Mouse (Mus musculus) olfactory bulb, adult 2 months (tissue): ENCODE results near the gene B020031M17Rik. TPM values are rescaled to one million over a fixed set of nuclear protein-coding genes. Genes with fewer than 3 reads are reported as not detected.
"Not testable (repeated sequence)": the region's sequence is repeated elsewhere in the genome, so short reads cannot be mapped to it uniquely, and the experiment has no call there.

Experiments
- H3K27ac ChIP-seq: fragments of 200-500 bp; 2 replicates; pipeline ENCODE4 v1.5.1; 2012; ENCODE audit warnings: low read depth, low read length; ENCODE audit not compliant: insufficient read depth
- H3K4me1 ChIP-seq: fragments of 200-500 bp; 2 replicates; pipeline ENCODE4 v1.6.1; 2012; ENCODE audit warnings: low read length; ENCODE audit not compliant: control insufficient read depth, insufficient read depth
- H3K4me3 ChIP-seq: fragments of 200-500 bp; 2 replicates; pipeline ENCODE4 v1.5.1; 2012; ENCODE audit warnings: mild to moderate bottlenecking, low read depth, low read length, moderate library complexity; ENCODE audit not compliant: insufficient read depth
- WGBS: fragments of 180-500 bp; shearing (Covaris S2); methylation state at CpG from one replicate; pipeline ENCODE4 v1.1.7; 2018; 5-methylcytosine and 5-hydroxymethylcytosine counted together
- polyA plus RNA-seq: library from polyadenylated mRNA; stranded (reverse); fragments of >200 nt; gene quantifications from 2 replicates; pipeline ENCODE4 v1.2.4, GENCODE M21; 2012; ENCODE audit warnings: low replicate concordance; ENCODE audit not compliant: missing spikeins, insufficient read depth, insufficient read length

The B020031M17Rik gene
- not detected in 2 replicates for polyA plus RNA-seq

DNA sequence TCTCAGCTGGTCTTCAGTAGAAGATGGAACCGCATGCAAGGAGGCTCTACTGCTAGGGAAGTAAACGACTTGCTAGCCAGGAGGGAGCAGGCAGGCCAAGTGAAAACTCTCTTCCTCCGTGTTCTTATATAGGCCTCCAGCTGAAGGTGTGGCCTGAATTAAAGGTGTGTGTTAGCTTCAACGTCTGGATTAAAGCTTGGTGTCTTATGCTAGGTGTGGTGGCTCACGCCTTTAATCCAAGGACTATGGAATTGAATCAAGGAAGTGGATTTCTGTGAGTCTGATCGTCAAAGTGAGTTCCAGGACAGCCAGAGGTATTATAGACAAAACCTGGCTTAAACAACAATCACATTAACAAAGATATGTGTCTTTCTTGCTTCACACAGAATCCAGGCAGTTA lies at the start of gene B020031M17Rik:
TSS of gene B020031M17Rik (minus strand) at position 101 of the 400 bp plus-strand sequence.
- 76% methylated on average over 3 of the region's 6 CpGs for WGBS
- not testable (repeated sequence) for H3K4me3 ChIP-seq, H3K4me1 ChIP-seq, H3K27ac ChIP-seq

DNA sequence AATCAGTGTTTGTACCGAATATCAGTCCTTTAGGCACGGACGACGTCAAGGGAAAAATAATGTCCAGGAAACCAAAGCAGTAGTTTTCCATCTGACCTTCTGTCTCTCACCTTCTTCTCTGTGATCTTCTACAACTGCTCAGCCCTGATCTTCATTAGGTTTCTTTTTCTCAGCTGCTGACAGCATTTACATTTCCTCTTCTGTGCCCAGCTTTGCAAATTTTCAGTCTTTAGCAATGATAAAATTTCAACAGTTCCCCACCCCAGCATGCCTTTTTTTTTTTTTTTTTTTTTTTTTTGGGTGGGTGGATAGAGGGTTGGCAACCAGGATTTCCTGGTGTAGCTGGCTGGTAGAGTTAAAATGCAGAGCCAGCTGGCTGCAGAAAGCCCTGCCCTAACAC lies 48.6 kb upstream of the B020031M17Rik start:
- not testable (repeated sequence) for H3K4me3 ChIP-seq, H3K27ac ChIP-seq, H3K4me1 ChIP-seq
- WGBS = no CpG with 5 or more reads among the region's 4 CpGs

DNA sequence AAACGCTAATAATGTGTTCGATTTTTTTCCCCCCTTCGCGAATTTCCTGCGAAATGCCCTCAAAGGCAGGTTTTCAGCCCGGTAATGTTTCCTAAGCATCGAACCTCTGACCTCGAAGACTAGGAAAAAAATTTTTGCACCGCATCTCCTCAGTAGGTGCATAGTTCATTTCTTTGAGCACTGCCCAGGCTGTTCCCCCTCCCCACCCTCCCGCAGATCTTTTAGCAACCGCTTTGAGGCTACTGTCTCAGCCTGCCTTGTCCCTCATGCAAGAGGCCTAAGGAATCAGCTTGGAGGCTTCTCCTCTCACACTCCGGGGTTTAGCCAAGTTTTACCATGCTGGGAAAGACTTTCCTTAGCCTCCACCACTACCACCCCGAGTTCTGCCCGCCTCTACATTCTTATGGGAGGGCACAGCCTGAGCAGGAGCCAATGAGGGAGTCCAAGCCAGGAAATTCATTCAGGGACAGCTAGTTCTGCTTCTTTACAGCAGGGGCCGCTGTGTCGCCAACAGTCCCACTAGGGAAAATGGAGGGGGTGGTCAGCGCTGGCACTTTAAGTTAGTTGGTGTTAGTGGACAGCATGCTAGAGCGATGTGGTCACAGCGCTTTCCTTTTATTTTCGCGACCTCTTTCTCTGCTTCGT lies 48.0 kb upstream of the B020031M17Rik start:
- no CpG with 5 or more reads among the region's 22 CpGs for WGBS

DNA sequence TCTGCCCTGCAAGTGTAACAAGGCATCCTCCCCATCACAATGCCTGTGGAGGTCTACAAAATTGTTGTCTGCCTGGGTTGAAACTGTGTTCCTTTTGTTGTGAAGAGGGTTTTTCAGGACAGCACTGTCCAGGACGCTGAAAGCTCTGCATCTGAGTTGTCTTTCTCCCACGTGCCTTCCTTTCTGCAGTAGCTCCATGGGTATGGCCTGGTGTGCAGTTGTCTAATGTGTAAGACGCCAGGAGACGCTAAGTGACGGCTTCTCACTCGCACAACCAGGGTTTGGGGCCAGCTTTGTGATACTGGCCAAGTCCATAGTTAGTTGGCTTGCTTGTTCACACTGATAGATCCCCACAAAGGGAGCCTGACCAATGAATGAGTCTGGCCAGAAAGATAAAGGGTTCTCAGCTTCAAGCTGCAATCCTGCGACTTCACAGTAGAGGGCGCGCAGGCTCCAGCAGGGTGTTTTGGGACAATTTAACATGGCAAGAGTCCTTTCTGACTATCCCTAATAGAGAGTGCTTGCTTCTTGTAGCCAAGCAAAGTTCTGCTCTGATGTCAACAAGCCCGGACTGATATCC lies 41.4 kb upstream of the B020031M17Rik start:
- WGBS = no CpG with 5 or more reads among the region's 10 CpGs
- not testable (repeated sequence) for H3K4me1 ChIP-seq, H3K4me3 ChIP-seq, H3K27ac ChIP-seq

More for the DNA sequence above, 48.0 kb upstream of the B020031M17Rik start:
- not testable (repeated sequence) for H3K27ac ChIP-seq, H3K4me3 ChIP-seq, H3K4me1 ChIP-seq

DNA sequence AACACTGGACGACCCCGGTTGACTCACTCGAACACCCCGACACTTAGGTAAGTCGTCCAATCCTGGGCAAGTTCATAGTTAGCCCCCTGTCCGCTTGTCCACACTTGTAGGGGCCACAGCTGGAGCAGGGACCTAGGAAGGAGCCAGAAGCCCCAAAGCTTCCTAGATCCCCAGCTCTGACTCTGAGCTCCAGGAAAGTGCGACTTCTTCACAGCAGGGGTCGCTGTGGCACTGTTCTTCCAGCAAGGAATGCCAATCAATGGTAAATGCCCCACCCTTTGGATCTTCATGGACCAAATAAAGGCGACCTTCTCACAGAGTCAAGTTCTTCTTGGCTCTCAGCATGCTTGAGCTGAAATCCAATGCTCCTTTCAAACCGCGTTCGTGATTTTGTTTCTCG lies 40.7 kb upstream of the B020031M17Rik start:
- no CpG with 5 or more reads among the region's 13 CpGs for WGBS
- not testable (repeated sequence) for H3K4me1 ChIP-seq, H3K27ac ChIP-seq, H3K4me3 ChIP-seq

DNA sequence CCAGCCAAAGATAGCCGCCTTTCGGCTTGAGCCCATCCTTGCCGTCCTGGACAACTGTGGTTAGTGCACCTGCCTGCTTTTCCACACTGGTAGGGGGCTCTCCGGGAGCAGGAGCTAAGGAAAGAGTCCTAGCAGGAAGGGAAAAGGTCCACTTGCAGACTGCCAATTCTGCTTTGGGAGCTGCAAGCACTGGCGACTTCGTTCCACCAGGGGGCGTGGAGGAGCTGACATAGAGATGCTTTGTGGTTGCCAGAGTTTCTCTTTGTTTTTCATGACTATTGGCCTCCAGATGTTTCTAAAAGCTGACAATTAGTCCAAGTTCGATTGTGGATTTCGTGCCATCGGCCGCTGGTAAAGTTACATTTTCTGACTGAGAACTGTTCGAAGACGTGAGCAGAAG lies 18.6 kb upstream of the B020031M17Rik start:
- H3K27ac ChIP-seq, H3K4me1 ChIP-seq, H3K4me3 ChIP-seq: not testable (repeated sequence)
- WGBS = no CpG with 5 or more reads among the region's 13 CpGs

DNA sequence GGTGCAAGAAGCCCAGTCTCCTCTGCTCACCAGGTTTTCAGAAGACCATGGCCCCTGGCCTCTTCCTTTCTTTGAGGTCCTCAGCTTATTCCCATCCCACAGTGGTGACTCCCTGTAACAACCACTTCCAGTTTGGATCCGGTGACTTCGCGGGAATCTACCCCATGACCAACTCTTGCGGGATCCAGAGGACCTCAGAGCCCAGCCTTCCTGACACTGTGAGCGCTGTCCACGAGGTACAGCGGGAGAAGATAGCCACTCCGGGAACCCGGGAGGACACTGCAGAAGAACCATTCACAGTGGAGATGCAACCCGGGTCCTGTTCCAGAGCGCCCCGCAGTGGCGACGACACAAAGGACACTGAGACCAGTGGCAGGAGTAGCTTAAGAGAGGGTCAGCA lies 17.6 kb upstream of the B020031M17Rik start:
- H3K4me1 ChIP-seq, H3K4me3 ChIP-seq, H3K27ac ChIP-seq: not testable (repeated sequence)
- WGBS = no CpG with 5 or more reads among the region's 14 CpGs

DNA sequence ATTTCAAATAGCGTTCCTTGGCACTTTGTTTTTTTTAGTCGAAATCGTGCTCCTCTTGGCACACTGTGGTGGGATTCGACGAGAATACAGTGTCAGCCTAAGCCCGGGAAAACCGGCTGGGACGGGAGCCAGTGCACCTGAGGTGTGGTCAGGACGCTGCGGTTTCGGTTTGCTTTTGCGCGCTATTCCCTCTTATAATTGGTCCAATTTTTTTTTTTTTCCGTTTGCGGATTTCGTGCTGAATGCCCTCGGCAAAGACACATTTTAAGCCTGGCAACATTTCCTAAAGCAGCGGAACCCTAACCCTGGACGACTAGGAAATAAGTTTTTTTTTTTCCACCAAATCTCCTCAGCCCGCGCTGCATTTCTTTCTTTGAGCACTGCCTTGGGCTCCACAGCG lies 15.4 kb upstream of the B020031M17Rik start:
- under 1% methylated on average over 21 of the region's 22 CpGs for WGBS
- H3K4me1 ChIP-seq, H3K27ac ChIP-seq, H3K4me3 ChIP-seq: not testable (repeated sequence)

DNA sequence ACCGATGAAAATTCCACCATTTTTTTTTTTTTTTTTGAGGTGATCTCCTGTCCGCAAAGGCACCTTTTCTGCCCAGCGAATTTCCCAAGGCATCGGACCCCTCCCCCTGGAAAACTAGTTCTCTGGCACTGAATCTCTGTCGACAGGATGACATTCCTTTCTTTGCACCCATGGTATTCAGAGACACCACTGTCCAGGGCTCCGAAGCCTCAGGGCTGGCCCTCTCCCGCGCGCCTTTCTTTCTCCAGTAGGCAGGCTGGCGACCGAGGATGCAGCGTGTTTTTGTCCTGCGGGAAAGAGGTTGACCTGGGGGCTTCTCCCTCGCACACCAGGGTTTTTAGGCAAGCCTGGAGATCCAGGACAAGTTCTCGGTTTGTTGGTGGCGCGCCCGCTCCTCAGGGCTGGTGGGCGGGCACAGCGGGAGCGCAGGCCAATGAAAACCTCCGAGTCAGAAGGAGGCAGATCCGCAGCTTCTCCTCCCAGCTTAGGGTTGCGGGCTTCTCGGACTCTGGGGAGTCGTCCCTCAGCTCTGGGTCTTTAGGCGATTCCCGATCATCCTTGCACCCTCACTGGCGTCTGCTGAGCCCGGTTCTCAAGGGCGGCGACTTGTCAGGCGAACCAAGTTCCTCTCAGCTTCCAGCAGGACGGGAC lies 14.8 kb upstream of the B020031M17Rik start:
- not testable (repeated sequence) for H3K4me1 ChIP-seq, H3K27ac ChIP-seq, H3K4me3 ChIP-seq
- WGBS = 3% methylated on average over 20 of the region's 34 CpGs

DNA sequence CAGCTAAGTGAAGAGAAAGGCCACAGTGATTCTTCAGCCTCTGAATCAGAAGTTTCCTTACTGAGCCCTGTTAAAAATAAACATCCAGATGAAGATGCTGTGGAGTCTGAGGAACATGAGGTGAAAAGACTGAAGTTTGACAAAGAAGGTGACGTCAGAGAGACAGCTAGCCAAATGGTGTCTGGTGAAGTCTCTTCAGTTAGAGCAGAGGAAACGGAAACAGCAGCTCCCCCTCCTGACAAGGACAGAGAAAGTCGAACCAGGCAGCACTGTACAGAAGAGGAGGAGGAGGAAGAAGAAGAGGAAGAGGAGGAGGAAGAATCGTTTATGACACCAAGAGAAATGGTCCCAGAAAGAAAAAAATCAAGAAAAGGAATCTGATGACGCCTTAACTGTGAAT lies 12.2 kb upstream of the B020031M17Rik start:
- H3K4me3 ChIP-seq, H3K4me1 ChIP-seq, H3K27ac ChIP-seq: not testable (repeated sequence)
- no CpG with 5 or more reads among the region's 5 CpGs for WGBS

DNA sequence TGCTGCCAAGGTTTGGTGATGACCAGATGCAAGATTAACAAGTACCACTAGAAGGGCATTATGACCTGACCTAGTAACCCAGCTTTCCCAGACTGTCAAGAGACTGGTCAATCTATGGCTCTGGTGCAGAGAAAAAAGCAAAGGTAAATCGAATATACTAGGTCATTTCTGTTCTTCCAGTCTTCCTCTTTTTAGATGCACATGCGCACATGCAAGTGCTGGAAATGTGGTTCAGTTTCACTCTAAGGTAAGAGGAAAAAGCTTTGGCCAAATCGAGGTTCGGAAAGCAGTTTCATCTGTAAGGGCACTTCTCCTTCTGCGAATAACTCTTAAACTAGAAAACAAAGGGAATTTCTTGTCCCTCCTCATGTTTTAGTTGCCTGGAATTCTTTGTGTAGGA lies 5.0 kb upstream of the B020031M17Rik start:
- H3K4me3 ChIP-seq, H3K27ac ChIP-seq, H3K4me1 ChIP-seq: not testable (repeated sequence)
- no CpG with 5 or more reads among the region's 5 CpGs for WGBS

DNA sequence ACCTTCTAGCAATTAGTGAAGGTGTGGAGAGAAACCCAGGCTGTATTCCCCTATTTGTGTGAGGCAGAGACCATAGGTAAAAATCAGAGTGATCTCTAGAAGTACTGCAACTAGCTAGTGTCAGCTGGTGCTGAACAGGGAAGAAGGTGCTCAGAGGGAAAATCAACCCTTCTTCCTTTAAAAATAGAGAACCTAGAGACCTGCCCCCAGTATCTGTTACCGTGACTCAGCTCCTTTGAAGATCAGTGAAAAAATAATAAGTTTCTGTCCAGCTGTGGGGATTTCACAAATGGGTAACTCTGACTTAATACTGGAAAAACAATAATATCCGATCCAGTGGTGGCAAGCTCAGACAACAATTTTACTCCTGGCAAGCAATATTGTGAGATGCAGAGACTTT lies 4.5 kb upstream of the B020031M17Rik start:
- 90% methylated on average over 2 of the region's 2 CpGs for WGBS
- H3K27ac ChIP-seq, H3K4me1 ChIP-seq, H3K4me3 ChIP-seq: not testable (repeated sequence)

DNA sequence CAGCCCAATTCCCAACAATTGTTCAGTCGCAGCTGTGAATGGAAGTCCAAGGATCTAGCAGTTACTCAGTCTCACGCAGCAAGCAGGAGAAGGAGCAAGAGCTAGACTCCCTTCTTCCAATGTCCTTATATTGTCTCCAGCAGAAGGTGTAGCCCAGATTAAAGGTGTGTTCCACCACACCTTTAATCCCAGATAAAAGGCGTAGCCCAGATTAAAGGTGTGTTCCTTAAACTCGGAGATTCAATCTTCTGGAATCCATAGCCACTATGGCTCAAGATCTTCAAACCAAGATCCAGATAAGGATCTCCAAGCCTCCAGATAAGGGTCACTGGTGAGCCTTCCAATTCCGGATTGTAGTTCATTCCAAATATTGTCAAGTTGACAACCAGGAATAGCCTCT lies 21.4 kb downstream of the B020031M17Rik start, which contains the start of gene Gm21761:
TSS of gene Gm21761 (minus strand) at position 101 of the 400 bp plus-strand sequence.
- not testable (repeated sequence) for H3K4me3 ChIP-seq, H3K27ac ChIP-seq, H3K4me1 ChIP-seq
- 92% methylated on average over 2 of the region's 5 CpGs for WGBS

DNA sequence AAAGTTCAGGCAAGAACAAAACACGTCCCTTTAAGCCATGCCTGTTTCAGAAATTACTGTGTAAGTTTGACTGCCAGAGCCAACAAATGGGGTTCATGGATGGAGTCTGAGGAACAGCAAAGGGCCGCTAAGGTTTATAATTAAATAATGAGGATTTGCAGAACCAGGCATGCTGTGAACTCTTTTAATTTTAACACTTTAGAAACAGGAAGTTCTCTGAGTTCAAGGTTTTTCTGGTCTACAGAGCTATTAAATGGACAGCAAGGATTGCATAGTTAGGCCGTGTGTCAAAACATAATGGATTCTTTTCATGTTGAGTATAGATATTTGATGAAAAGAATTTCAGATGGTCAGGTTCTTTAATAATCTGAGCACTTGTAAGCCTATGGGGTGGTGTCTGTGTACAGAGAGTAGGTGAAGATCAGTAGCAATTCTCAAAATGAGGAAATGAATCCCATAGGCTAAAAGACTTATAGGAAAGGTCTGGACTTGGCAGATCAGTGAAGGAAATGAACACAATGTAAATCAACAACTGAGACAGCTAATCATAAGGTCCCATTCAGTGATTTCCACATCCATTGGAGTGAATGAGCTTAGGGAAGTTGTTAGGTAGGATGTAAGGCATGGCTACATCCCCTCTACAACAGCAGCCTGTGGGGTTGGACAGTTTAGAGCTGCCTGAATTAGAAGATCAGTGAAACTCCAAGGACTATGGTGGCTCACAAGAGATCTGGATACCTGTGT lies 25.8 kb downstream of the B020031M17Rik start:
- 77% methylated on average over 3 of the region's 3 CpGs for WGBS
- H3K4me1 ChIP-seq, H3K27ac ChIP-seq, H3K4me3 ChIP-seq: not testable (repeated sequence)
